Mouse (Mus musculus) limb, embryonic 12.5 days (tissue): Measurements from ENCODE around the gene Tmem236. TPM values are rescaled to one million over a fixed set of nuclear protein-coding genes. Genes with fewer than 3 reads are reported as not detected.

ENCODE experiments used
- ATAC-seq: fragments of 200-750 bp; cut with Nextera tagmentation; 2 replicates; pipeline ENCODE4 v1.8.0; 2017; ENCODE audit warnings: low read depth, moderate TSS enrichment; ENCODE audit not compliant: insufficient number of reproducible peaks, insufficient read depth, low FRiP score, low TSS enrichment
- H3K27ac ChIP-seq: fragments of 300-500 bp; sonication (generic); 2 replicates; pipeline ENCODE4 v1.5.1; 2016; ENCODE audit warnings: mild to moderate bottlenecking, moderate library complexity
- H3K27me3 ChIP-seq: fragments of 300-500 bp; sonication (generic); 2 replicates; pipeline ENCODE4 v1.6.1; 2016; ENCODE audit warnings: mild to moderate bottlenecking, moderate library complexity
- H3K36me3 ChIP-seq: fragments of 300-500 bp; sonication (generic); 2 replicates; pipeline ENCODE4 v1.6.1; 2016; ENCODE audit warnings: mild to moderate bottlenecking, moderate library complexity
- H3K4me1 ChIP-seq: fragments of 300-500 bp; sonication (generic); replicated peaks from 2 replicates; pipeline ENCODE4 v1.6.1; 2016
- H3K4me2 ChIP-seq: fragments of 300-500 bp; sonication (generic); 2 replicates; pipeline ENCODE4 v1.6.1; 2016; ENCODE audit warnings: mild to moderate bottlenecking, moderate library complexity
- H3K4me3 ChIP-seq: fragments of 300-500 bp; sonication (generic); replicated peaks from 2 replicates; pipeline ENCODE4 v1.5.1; 2016; ENCODE audit warnings: mild to moderate bottlenecking
- H3K9ac ChIP-seq: fragments of 300-500 bp; sonication (generic); replicated peaks from 2 replicates; pipeline ENCODE4 v1.6.1; 2016; ENCODE audit warnings: mild to moderate bottlenecking, moderate library complexity
- H3K9me3 ChIP-seq: fragments of 300-500 bp; sonication (generic); 2 replicates; pipeline ENCODE4 v1.6.1; 2016; ENCODE audit warnings: mild to moderate bottlenecking, moderate library complexity
- WGBS: fragments of 180-500 bp; shearing (Covaris S2); methylation state at CpG from one replicate; pipeline ENCODE4 v1.1.7; 2016; 5-methylcytosine and 5-hydroxymethylcytosine counted together
- polyA plus RNA-seq: library from polyadenylated mRNA; unstranded; fragments of >200 nt; fragmentation: Nextera tagmentation; extraction: Ambion mirVana; gene quantifications from 2 replicates; pipeline ENCODE4 v1.2.1, GENCODE M21; 2016

The Tmem236 gene
- polyA plus RNA-seq, 1 experiment from 2014 or later = not detected

- ATAC-seq = no peak
- Histone ChIP-seq H3K9me3 (no peaks in the 10 kb centered on the region), H3K36me3 (no peaks in the 10 kb centered on the region), H3K9ac (no peak overlapping the region), H3K4me3 (no peak overlapping the region), H3K27me3 (no peaks in the 10 kb centered on the region), H3K4me2 (no peak overlapping the region), H3K27ac (no peak overlapping the region), H3K4me1 (no peaks in the 10 kb centered on the region)
- WGBS = 83% methylated on average over 6 of the region's 6 CpGs
Measured at GRCm38 (mm10) chr2:14228495-14228894, 54.2 kb downstream of the Tmem236 start.

GRCm38 (mm10) chr2:14229149-14229548 is 54.8 kb downstream of the Tmem236 start, which contains the start of gene Mrc1:
Gene Mrc1, plus strand, starts transcription at chr2:14229392.
- Histone ChIP-seq H3K9ac (no peak within 1 kb of the TSS), H3K36me3 (no peaks in the 10 kb centered on the region), H3K27me3 (no peaks in the 10 kb centered on the region), H3K27ac (no peak within 1 kb of the TSS), H3K4me2 (no peak within 1 kb of the TSS), H3K4me1 (no peaks in the 10 kb centered on the region), H3K4me3 (no peak within 1 kb of the TSS), H3K9me3 (no peaks in the 10 kb centered on the region)
- WGBS = 54% methylated on average over 3 of the region's 3 CpGs
- ATAC-seq = no peak

- H3K4me3 ChIP-seq = no peak overlapping the region
- no peaks in the 10 kb centered on the region for H3K9me3 ChIP-seq
- H3K27me3 ChIP-seq = no peaks in the 10 kb centered on the region
- H3K9ac ChIP-seq = no peak overlapping the region
- no peaks in the 10 kb centered on the region for H3K4me1 ChIP-seq
- 91% methylated on average over 14 of the region's 14 CpGs for whole genome bisulfite sequencing
- H3K36me3 ChIP-seq = no peaks in the 10 kb centered on the region
- no peak overlapping the region for H3K4me2 ChIP-seq
- H3K27ac ChIP-seq = no peak overlapping the region
- no peak for ATAC-seq
Measured at GRCm38 (mm10) chr2:14229979-14230378, 55.7 kb downstream of the Tmem236 start.

GRCm38 (mm10) chr2:14232897-14233296 is 58.6 kb downstream of the Tmem236 start:
- no peaks in the 10 kb centered on the region for H3K9me3 ChIP-seq
- no peak overlapping the region for H3K27ac ChIP-seq
- WGBS = 92% methylated on average over 1 of the region's 1 CpGs
- no peaks in the 10 kb centered on the region for H3K36me3 ChIP-seq
- H3K4me2 ChIP-seq = no peak overlapping the region
- H3K4me1 ChIP-seq = no peaks in the 10 kb centered on the region
- H3K27me3 ChIP-seq = no peaks in the 10 kb centered on the region
- no peak for ATAC-seq
- no peak overlapping the region for H3K9ac ChIP-seq
- no peak overlapping the region for H3K4me3 ChIP-seq

- no peaks in the 10 kb centered on the region for H3K4me1 ChIP-seq
- H3K4me2 ChIP-seq = no peak overlapping the region
- 77% methylated on average over 2 of the region's 2 CpGs for WGBS
- no peak for ATAC-seq
- no peaks in the 10 kb centered on the region for H3K36me3 ChIP-seq
- H3K4me3 ChIP-seq = no peak overlapping the region
- no peaks in the 10 kb centered on the region for H3K27me3 ChIP-seq
- no peak overlapping the region for H3K27ac ChIP-seq
- H3K9me3 ChIP-seq = no peaks in the 10 kb centered on the region
- H3K9ac ChIP-seq = no peak overlapping the region
Measured at GRCm38 (mm10) chr2:14233983-14234382, 59.7 kb downstream of the Tmem236 start.

GRCm38 (mm10) chr2:14235319-14235718 is 61.0 kb downstream of the Tmem236 start:
- ATAC-seq = no peak
- Histone ChIP-seq H3K9me3 (no peaks in the 10 kb centered on the region), H3K4me1 (no peaks in the 10 kb centered on the region), H3K4me2 (no peak overlapping the region), H3K36me3 (no peaks in the 10 kb centered on the region), H3K27ac (no peak overlapping the region), H3K27me3 (no peaks in the 10 kb centered on the region), H3K9ac (no peak overlapping the region), H3K4me3 (no peak overlapping the region)
- WGBS = 85% methylated on average over 5 of the region's 5 CpGs

- no peak overlapping the region for H3K27ac ChIP-seq
- no peak overlapping the region for H3K4me2 ChIP-seq
- ATAC-seq = no peak
- 85% methylated on average over 4 of the region's 4 CpGs for WGBS
- no peak overlapping the region for H3K9ac ChIP-seq
- no peaks in the 10 kb centered on the region for H3K36me3 ChIP-seq
- H3K4me3 ChIP-seq = no peak overlapping the region
- no peaks in the 10 kb centered on the region for H3K4me1 ChIP-seq
- no peaks in the 10 kb centered on the region for H3K9me3 ChIP-seq
- no peaks in the 10 kb centered on the region for H3K27me3 ChIP-seq
Measured at GRCm38 (mm10) chr2:14236920-14237319, 62.6 kb downstream of the Tmem236 start.

- 45% methylated on average over 4 of the region's 4 CpGs for WGBS
Measured at GRCm38 (mm10) chr2:14237723-14238122, 63.4 kb downstream of the Tmem236 start.

GRCm38 (mm10) chr2:14239151-14239550 is 64.8 kb downstream of the Tmem236 start:
- Histone ChIP-seq H3K9me3 (no peaks in the 10 kb centered on the region), H3K9ac (no peak overlapping the region), H3K4me2 (no peak overlapping the region), H3K27me3 (no peaks in the 10 kb centered on the region), H3K27ac (no peak overlapping the region), H3K36me3 (no peaks in the 10 kb centered on the region), H3K4me3 (no peak overlapping the region), H3K4me1 (no peaks in the 10 kb centered on the region)
- WGBS = 83% methylated on average over 5 of the region's 5 CpGs
- ATAC-seq = no peak

More at GRCm38 (mm10) chr2:14237723-14238122, 63.4 kb downstream of the Tmem236 start:
- H3K4me1 ChIP-seq = no peaks in the 10 kb centered on the region
- H3K4me3 ChIP-seq = no peak overlapping the region
- H3K27me3 ChIP-seq = no peaks in the 10 kb centered on the region
- H3K27ac ChIP-seq = no peak overlapping the region
- H3K36me3 ChIP-seq = no peaks in the 10 kb centered on the region
- no peak overlapping the region for H3K4me2 ChIP-seq
- H3K9me3 ChIP-seq = no peaks in the 10 kb centered on the region
- no peak overlapping the region for H3K9ac ChIP-seq
- ATAC-seq = no peak

GRCm38 (mm10) chr2:14244157-14244556 is 69.8 kb downstream of the Tmem236 start:
- WGBS = 93% methylated on average over 5 of the region's 5 CpGs
- Histone ChIP-seq H3K9ac (no peak overlapping the region), H3K9me3 (no peaks in the 10 kb centered on the region), H3K4me3 (no peak overlapping the region), H3K27ac (no peak overlapping the region), H3K36me3 (no peaks in the 10 kb centered on the region), H3K4me1 (no peaks in the 10 kb centered on the region), H3K27me3 (no peaks in the 10 kb centered on the region), H3K4me2 (no peak overlapping the region)
- ATAC-seq = no peak

- no peaks in the 10 kb centered on the region for H3K9me3 ChIP-seq
- WGBS = 80% methylated on average over 2 of the region's 2 CpGs
- no peak for ATAC-seq
Measured at GRCm38 (mm10) chr2:14244668-14245067, 70.3 kb downstream of the Tmem236 start.

GRCm38 (mm10) chr2:14249839-14250564 is 75.7 kb downstream of the Tmem236 start:
- H3K9me3 ChIP-seq = no peaks in the 10 kb centered on the region
- ATAC-seq = no peak
- H3K27me3 ChIP-seq = no peaks in the 10 kb centered on the region
- H3K4me2 ChIP-seq = no peak overlapping the region
- WGBS = 82% methylated on average over 3 of the region's 3 CpGs
- no peak overlapping the region for H3K4me3 ChIP-seq
- no peaks in the 10 kb centered on the region for H3K36me3 ChIP-seq
- no peak overlapping the region for H3K9ac ChIP-seq
- H3K27ac ChIP-seq = no peak overlapping the region
- no peaks in the 10 kb centered on the region for H3K4me1 ChIP-seq

More at GRCm38 (mm10) chr2:14244668-14245067, 70.3 kb downstream of the Tmem236 start:
- Histone ChIP-seq H3K27me3 (no peaks in the 10 kb centered on the region), H3K4me2 (no peak overlapping the region), H3K36me3 (no peaks in the 10 kb centered on the region), H3K9ac (no peak overlapping the region), H3K4me3 (no peak overlapping the region), H3K27ac (no peak overlapping the region), H3K4me1 (no peaks in the 10 kb centered on the region)
